Mouse (Mus musculus) heart, adult 2 months (tissue): ENCODE data around the gene Slc5a11.

Experiments
- CTCF ChIP-seq: fragments of 200-600 bp; IDR thresholded peaks from 2 replicates; pipeline ENCODE4 v1.8.1; 2022; ENCODE audit warnings: antibody characterized with exemption, mild to moderate bottlenecking, moderate library complexity
- EP300 ChIP-seq: fragments of 200-500 bp; IDR thresholded peaks from 2 replicates; pipeline ENCODE4 v1.6.1; 2011; ENCODE audit warnings: low read depth, low read length, control low read depth; ENCODE audit not compliant: insufficient read depth
- POLR2A ChIP-seq: fragments of 200-500 bp; IDR thresholded peaks from 2 replicates; pipeline ENCODE4 v1.6.1; 2011; ENCODE audit warnings: mild to moderate bottlenecking, low read depth, low read length, control low read depth; ENCODE audit not compliant: insufficient read depth

- TF ChIP-seq POLR2A (no peak), CTCF (no peak), EP300 (no peak)
Observed at GRCm38 (mm10) chr7:123224076-123224475, 9.5 kb downstream of the Slc5a11 start.
